Mouse (Mus musculus): ENCODE data around the gene Ldlr.

The Ldlr gene

GRCm38 (mm10) chr9:21725224-21726121 is 2.2 kb downstream of the Ldlr start:
- no peak for DNase-seq (ENCODE audit: low spot score)

- peak; percentile 70 for DNase-seq (ENCODE audit: low spot score)
Measured at GRCm38 (mm10) chr9:21726218-21726975, 3.1 kb downstream of the Ldlr start.

- no peak for DNase-seq (ENCODE audit: low spot score)
Measured at GRCm38 (mm10) chr9:21728261-21728832, 5.1 kb downstream of the Ldlr start.

- peak; percentile 72 for DNase-seq (ENCODE audit: low spot score)
Measured at GRCm38 (mm10) chr9:21729264-21729663, 6.0 kb downstream of the Ldlr start.

- DNase-seq (ENCODE audit: low spot score) = no peak
Measured at GRCm38 (mm10) chr9:21732288-21732687, 9.0 kb downstream of the Ldlr start.

GRCm38 (mm10) chr9:21733446-21733845 is 10.2 kb downstream of the Ldlr start:
- DNase-seq (ENCODE audit: low spot score) = no peak

GRCm38 (mm10) chr9:21733989-21734388 is 10.7 kb downstream of the Ldlr start:
- DNase-seq (ENCODE audit: low spot score) = no peak

DNA sequence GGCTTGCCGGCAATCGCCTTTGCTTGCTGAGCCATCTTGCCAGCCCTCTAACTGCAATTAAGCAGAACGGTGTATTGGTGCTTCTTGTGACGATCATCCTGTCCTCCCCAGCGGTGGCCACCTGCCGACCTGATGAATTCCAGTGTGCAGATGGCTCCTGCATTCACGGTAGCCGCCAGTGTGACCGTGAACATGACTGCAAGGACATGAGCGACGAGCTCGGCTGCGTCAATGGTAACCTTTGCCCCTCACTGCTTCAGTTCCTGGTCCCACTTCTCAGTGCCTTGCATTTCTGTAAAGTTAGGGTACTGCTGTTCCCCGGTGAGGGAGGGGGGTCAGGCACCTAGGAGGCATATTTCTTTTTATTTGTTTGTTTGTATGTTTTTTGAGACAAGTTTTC is 11.8 kb downstream of the Ldlr start:
- DNase-seq (ENCODE audit: low spot score) = no peak

DNA sequence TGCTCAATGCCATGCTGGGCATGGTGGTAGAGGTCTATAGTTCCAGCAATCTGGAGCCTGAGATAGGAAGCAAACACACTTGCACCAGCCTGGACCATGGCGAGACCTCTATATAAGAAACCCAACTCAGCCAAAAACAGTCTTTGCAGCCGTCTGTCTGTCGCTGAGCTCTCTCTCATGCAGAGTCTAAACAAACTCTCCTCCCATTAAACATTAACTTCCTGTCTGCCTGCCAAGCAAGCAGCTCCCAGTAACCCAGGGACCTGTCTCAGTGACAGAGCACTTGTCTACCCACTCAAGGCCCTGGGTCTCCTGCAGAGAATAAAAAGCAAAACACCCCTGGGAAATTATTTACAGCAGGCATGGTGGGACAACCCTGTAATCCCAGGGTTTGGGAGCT is 13.3 kb downstream of the Ldlr start:
- no peak for DNase-seq (ENCODE audit: low spot score)

- no peak for DNase-seq (ENCODE audit: low spot score)
Measured at GRCm38 (mm10) chr9:21737188-21737587, 13.9 kb downstream of the Ldlr start.

GRCm38 (mm10) chr9:21738776-21739175 is 15.5 kb downstream of the Ldlr start:
- DNase-seq (ENCODE audit: low spot score) = peak; percentile 37

DNA sequence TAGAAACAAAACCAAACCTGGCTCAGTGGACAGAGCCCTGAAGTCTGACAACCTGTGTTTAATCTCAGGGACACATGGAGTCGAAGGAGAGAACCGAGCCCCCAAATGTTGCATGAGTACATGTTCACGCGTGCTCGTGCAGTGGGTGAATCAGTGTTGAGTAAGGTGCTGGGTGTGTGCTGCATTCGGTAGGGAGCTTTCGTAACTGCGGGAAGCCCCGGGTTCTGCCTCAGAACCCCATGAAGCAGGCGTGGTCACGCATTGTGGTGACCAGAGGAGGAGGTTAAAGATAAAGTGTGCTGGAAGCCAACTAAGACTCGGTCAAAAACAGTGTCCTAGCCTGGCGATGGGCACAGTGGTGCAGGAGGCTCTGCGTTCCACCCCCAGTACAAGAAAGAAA is 17.1 kb downstream of the Ldlr start:
- no peak for DNase-seq (ENCODE audit: low spot score)

DNA sequence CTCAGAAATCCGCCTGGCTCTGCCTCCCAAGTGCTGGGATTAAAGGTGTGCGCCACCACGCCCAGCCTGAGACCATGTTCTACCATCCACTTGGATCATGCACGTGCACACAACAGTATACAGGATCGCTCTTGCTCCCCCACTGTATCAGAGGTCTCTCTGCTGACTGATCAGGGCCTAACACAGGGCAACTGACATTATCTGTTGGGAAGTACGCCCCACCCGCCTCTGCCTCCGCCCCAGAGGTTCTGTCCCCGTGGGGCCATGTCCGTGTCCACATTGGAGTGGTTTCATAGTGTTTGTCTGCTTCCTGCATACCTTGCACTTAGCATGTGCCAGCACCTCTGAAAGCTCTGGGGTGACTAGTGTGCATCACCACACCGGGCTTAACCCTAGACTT is 18.2 kb downstream of the Ldlr start:
- DNase-seq (ENCODE audit: low spot score) = no peak

DNA sequence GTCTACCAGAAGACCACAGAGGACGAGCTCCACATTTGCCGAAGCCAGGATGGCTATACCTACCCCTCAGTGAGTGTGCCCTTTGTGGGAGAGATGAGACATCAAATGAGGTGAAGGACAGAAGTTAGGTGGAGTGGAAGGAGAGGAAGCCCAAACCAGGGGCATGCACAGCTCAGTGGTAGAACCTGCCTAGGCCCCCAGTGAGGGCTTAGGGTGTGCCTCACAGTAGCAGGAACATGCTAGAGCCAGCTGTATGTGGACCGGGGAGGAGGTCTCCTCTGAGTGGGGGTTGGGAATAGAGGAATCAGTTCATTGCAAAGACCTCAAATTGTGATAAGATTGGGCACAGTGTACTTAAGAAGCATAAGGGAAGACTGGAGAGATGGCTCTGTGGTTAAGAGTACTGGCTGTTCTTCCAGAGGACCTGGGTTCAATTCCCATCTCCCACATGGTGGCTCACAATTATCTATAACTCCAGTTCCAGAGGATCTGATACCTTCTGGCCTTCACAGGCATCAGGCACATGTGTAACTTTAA is 24.0 kb downstream of the Ldlr start:
- DNase-seq (ENCODE audit: low spot score) = no peak

DNA sequence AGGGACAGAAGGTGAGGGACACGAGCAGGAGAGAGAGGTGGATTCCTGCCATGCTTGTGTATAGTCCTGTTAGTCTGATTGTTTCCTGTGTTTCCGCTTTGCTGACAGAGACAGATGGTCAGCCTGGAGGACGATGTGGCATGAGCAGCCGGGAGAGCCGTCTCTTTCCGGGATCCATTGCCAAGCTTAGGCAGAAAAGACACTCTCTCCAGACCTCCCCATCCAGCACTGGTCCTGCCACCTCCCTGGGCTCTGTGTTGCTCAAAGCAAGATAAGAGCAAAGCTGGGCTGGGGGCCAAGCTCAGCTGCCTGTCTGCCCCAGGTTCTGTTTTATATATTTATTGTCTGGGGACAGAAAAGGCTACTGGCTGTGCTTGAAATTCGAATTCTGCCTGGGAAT is 24.8 kb downstream of the Ldlr start:
- DNase-seq (ENCODE audit: low spot score) = peak; percentile 94

GRCm38 (mm10) chr9:21748491-21748890 is 25.2 kb downstream of the Ldlr start:
- DNase-seq (ENCODE audit: low spot score) = peak; percentile 27

GRCm38 (mm10) chr9:21749382-21750118 is 26.3 kb downstream of the Ldlr start:
- no peak for DNase-seq (ENCODE audit: low spot score)

DNA sequence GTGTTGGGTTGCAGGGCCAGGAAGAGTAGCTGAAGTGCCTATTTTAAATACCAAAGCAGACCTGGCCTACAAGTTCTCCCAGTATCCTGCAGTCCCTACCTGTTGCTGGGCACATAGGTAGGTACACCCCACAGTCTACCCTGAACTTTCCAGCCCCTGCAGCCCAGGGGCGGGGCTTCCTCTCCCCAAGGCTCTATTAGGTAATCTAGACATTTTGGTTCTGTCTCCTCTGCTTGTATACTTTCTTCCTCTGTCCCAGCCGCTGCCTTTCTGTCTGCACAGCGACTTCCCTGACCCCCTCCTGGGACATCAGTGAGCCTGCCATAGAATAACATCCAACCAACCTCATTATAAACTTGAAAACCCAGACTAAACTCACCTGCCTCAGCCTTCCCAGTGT is 27.1 kb downstream of the Ldlr start:
- no peak for DNase-seq (ENCODE audit: low spot score)

DNA sequence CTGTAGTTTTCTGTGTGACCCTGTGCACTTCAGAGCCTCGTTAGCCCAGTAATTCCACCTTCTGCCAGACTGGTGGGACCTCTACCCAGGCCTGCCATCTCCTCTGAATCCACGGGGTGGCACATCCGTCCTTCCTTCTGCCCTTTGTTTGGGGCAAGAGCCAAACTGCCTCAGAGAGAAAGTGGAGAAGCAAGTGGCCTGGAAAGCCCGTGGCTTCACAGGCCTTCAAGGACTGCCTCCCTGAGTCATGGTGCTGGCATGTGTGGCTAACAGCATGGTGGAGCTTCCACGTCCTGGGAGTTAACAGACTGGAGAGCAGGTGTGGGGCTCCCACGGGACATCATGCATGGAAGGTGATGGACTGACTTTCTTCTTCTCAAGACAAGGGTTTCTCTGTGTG is 28.1 kb downstream of the Ldlr start:
- peak; percentile 72 for DNase-seq (ENCODE audit: low spot score)

GRCm38 (mm10) chr9:21752252-21752792 is 29.0 kb downstream of the Ldlr start:
- DNase-seq (ENCODE audit: low spot score) = peak; percentile 83

DNA sequence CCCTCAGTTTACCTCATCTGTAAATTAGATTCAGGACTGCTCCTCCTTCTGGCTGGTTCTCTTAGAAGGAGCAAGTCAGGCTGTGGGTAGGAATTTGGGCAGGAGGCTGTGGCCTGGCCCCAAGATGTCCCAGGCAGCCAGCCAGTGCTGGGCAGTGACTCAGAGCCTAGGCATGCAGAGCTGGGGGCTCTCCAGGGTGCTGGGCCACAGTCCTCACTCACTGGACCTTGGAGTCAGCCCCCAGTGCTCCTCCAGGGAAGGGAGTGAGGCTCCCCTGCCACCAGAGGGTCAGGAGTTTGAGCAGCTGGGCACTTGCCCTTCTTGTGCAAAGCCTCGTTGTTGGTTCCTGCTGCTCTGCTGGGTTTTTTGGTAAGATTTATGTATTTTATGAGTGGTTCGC is 30.7 kb downstream of the Ldlr start:
- peak; percentile 56 for DNase-seq (ENCODE audit: low spot score)

All from MN1 (cell line).